8 mouse cellular contexts compared by ENCODE assay signal in the genomic region with DNA sequence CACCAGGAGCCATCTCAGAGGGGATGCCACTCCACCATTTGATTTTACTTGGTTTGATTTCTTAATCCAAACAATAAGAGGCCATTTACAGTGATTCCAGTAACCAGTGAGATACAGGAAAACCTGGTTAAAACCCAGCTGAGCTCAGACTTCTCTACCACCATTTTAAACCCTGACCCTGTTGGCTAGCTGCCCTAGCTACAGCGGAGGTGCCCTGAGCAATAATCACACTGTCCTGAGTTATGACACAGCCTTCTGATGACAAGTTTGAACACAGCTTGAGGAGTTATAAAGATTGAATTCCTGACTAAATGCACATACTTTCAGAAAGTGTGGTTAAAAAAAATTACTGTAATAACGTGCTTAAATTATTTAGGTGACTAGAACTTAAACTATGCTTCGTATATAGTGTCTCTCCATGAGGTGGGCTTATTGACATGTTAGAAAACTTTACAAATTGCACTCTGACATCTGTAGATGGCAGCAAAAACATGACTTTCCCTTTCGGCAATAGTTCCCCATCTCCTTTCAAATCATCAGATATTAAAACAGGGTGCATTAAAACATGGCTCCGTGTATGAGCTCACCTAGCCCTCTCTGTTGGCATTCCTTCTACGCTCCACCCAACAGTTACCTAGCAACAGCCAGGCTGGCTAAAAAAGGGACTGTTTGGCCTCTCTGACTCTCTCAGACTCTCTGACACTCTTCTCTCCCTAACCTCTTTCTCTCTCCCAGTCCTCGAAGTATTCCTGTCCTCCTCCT. TPM values are rescaled to one million over a fixed set of nuclear protein-coding genes. Genes with fewer than 3 reads are reported as not detected.
DNase-seq lines count a peak whose midpoint lies in the region; ATAC-seq lines count a peak whose summit lies in the region.
"Had no signal": no experiment of that assay in that cellular context is flagged by ENCODE, and none has a peak within 500 bp of the region (broad histone marks: within the 10 kb centered on the region; RNA-seq: fewer than 3 reads in every experiment).

No protein-coding gene starts in this region.

- 61% methylated on average over 7 of the region's 7 CpGs for WGBS in hindbrain, embryonic 14.5 days
- 58% methylated on average over 7 of the region's 7 CpGs for WGBS in hindbrain, embryonic 13.5 days
- 43% methylated on average over 7 of the region's 7 CpGs for WGBS in embryonic facial prominence, embryonic 14.5 days

- no peak overlapping the region for H3K27ac ChIP-seq in hindbrain, embryonic 14.5 days
- no peak overlapping the region for H3K27ac ChIP-seq in hindbrain, embryonic 13.5 days
- H3K27ac ChIP-seq in embryonic facial prominence, embryonic 14.5 days (replicated peaks; ENCODE audit: low read depth, low read length) = 0 out of 2 replicates have a peak overlapping the region, but pooled peaks have one; percentile 13

- no peak overlapping the region for H3K9ac ChIP-seq in hindbrain, embryonic 14.5 days
- no peak overlapping the region for H3K9ac ChIP-seq in hindbrain, embryonic 13.5 days
- no peak overlapping the region for H3K9ac ChIP-seq in embryonic facial prominence, embryonic 14.5 days (ENCODE audit: low read depth, low read length)

- no peaks in the 10 kb centered on the region for H3K36me3 ChIP-seq in hindbrain, embryonic 14.5 days (replicated peaks; ENCODE audit: control insufficient read depth, insufficient read depth)
- H3K36me3 ChIP-seq in hindbrain, embryonic 13.5 days = no peaks in the 10 kb centered on the region
- H3K36me3 ChIP-seq in embryonic facial prominence, embryonic 14.5 days (ENCODE audit: control insufficient read depth, insufficient read depth, low read length) = no peaks in the 10 kb centered on the region

- peak; percentile 37 for DNase-seq in hindbrain, embryonic 14.5 days (ENCODE audit: low spot score)
- peak; percentile 12 for DNase-seq in adrenal gland, adult 8-10 months
- DNase-seq in embryonic facial prominence, embryonic 14.5 days (ENCODE audit: low spot score) = peak; percentile 80
- peak; percentile 62 for DNase-seq in kidney, postnatal 14 days
- peak; percentile 33 for DNase-seq in retina, postnatal 1 day
- no peak for DNase-seq in liver

- H3K4me2 ChIP-seq in hindbrain, embryonic 14.5 days (replicated peaks) = no peak overlapping the region
- no peak overlapping the region for H3K4me2 ChIP-seq in hindbrain, embryonic 13.5 days
- no peak overlapping the region for H3K4me2 ChIP-seq in embryonic facial prominence, embryonic 14.5 days (ENCODE audit: low read depth, low read length)

- H3K4me3 ChIP-seq in hindbrain, embryonic 14.5 days (replicated peaks; ENCODE audit: low read length) = no peak overlapping the region
- H3K4me3 ChIP-seq in hindbrain, embryonic 13.5 days = no peak overlapping the region
- no peak overlapping the region for H3K4me3 ChIP-seq in embryonic facial prominence, embryonic 14.5 days (ENCODE audit: low read depth, low read length)

- H3K9me3 ChIP-seq in hindbrain, embryonic 14.5 days (ENCODE audit: control insufficient read depth, low read length) = no peaks in the 10 kb centered on the region
- no peaks in the 10 kb centered on the region for H3K9me3 ChIP-seq in hindbrain, embryonic 13.5 days
- H3K9me3 ChIP-seq in embryonic facial prominence, embryonic 14.5 days (ENCODE audit: control insufficient read depth, low read length) = no peaks in the 10 kb centered on the region

- no peak for ATAC-seq in hindbrain, embryonic 14.5 days (ENCODE audit: low FRiP score)
- ATAC-seq in hindbrain, embryonic 13.5 days (ENCODE audit: low FRiP score) = no peak
- peak; percentile 75 for ATAC-seq in embryonic facial prominence, embryonic 14.5 days (ENCODE audit: low read depth)

- H3K27me3 ChIP-seq in hindbrain, embryonic 14.5 days (ENCODE audit: control insufficient read depth, insufficient read depth, low read length) = no peaks in the 10 kb centered on the region
- no peaks in the 10 kb centered on the region for H3K27me3 ChIP-seq in hindbrain, embryonic 13.5 days
- no peaks in the 10 kb centered on the region for H3K27me3 ChIP-seq in embryonic facial prominence, embryonic 14.5 days (replicated peaks; ENCODE audit: control insufficient read depth, insufficient read depth, low read length)

- H3K4me1 ChIP-seq in hindbrain, embryonic 14.5 days (replicated peaks; ENCODE audit: control insufficient read depth, insufficient read depth, low read length) = no peaks in the 10 kb centered on the region
- no peaks in the 10 kb centered on the region for H3K4me1 ChIP-seq in hindbrain, embryonic 13.5 days (replicated peaks)
- H3K4me1 ChIP-seq in embryonic facial prominence, embryonic 14.5 days (ENCODE audit: control insufficient read depth, insufficient read depth, low read length) = peaks cover 8% of the 10 kb centered on the region; the same call in 1 of the 2 replicates

RNA-seq across cellular contexts. Expression of gene Gm11099, which starts 29.1 kb away (rescaled TPM):
- not detected in 2 replicates for polyA plus RNA-seq in hindbrain, embryonic 14.5 days (2014; fragmentation: Nextera tagmentation; extraction: Ambion mirVana)
- polyA plus RNA-seq in hindbrain, embryonic 13.5 days (2015; fragmentation: Nextera tagmentation; extraction: Ambion mirVana) = not detected in 2 replicates
- not detected for total RNA-seq in adrenal gland, adult 8-10 months (2022)
- polyA plus RNA-seq in embryonic facial prominence, embryonic 14.5 days (2014; fragmentation: Nextera tagmentation; extraction: Ambion mirVana) = not detected in 2 replicates
- polyA plus RNA-seq: liver, embryonic 16.5 days had no signal
